Mouse (Mus musculus) cerebellum, postnatal 36 days (tissue): Measurements from ENCODE around the gene Snai1.

Experiments
- DNase-seq, 2 experiments: peaks; one replicate each; pipeline ENCODE4 v3.0.0; 2021 to 2022; ENCODE audit warnings: mixed read lengths in 2 of 2

Snai1 gene

DNA sequence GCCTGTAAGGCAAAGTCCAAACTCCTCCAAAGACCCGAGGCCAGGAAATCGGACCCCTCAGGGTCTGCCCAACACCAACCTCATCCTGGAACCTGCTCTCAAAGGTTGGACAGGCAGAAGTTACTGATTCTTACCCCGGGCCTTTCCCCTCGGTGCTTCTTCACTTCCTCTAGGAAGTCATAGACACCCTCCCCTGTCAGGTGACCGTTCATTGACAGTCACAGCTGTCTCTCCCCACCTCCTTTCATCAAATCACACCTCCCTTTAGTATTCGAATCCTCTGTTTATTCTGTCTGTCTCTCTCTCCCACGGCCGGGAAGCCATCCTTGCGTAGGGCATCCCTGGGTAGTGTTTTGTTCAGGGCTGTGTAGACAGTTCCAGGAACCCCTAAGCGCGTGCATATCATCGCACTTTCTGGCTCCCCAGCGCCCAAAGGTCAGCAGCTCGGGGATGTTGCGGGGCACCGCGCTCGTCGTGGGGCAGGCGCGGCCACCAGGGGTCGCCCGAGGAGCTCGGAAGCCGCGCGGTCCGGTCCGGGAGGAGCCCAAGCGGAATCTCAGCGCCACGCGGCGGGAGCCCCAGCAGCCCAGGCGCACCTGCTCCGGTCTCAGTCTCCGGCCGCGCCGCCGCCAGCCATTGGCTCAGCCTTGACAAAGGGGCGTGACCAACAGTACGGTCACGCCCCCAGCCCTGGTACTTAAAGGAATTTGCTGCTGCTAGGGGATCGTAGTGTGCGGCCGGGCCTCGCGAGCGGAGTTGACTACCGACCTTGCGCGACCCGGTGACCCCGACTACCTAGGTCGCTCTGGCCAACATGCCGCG is at the start of gene Snai1:
Snai1 (plus strand) TSS at position 720 of the 822 bp plus-strand sequence.
- DNase-seq, result peak; percentile 81 to 90

- peak; percentile 44 to 52 for DNase-seq
Observed at GRCm38 (mm10) chr2:167490813-167491525, 47.0 kb upstream of the Snai1 start.

DNA sequence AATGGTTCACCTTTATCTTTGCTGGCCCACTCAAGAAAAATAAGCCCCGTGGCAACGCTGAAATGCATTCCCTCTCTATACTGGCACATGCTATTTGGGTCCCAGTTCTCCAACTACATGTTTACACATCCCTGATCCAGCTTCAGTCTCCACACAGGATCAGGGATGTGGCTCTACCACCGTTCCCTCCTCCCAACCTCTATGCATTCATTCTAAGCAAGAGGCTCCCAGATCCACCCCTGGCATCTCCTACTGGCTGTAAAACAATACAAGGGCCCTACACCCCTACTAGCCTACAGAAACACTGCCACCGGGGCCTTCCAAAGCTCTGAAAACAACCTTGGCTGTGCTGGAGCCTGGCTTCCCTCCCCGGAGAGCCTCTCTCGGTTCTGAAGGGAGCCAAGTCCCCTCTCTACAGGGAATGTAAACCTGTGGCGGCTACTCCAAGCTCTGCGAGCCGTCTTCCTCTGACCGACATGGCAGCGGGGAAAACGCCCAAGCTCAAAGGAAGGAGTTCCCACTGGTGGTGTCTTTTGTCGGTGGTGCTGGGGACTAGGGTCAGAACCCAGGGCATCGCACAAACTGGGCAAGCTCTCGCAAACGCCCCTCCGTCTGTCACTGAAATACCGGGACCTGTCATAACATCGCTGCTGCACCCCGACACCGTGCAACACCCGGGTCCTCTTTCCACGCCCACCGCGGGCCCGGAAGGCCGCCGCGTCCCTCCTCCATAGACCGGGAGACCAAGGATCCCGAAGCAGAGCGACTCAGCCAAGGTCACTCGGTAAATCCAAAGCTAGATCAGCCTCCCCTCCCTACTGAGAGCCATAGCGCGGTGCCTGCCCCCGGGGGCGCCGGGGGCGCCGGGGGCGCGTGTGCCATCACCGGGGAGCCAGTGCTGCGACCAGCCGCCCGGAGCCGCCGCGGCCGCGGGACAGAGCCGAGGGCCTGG is 46.0 kb upstream of the Snai1 start, which contains the start of gene Rnf114:
Rnf114 (plus strand) TSS at position 889 of the 952 bp plus-strand sequence.
- DNase-seq, result peak in 1 of 2 experiments; percentile 46

- DNase-seq, result peak; percentile 92 to 94
Observed at GRCm38 (mm10) chr2:167492713-167493636, 45.0 kb upstream of the Snai1 start, which contains the start of gene Spata2. Gene Spata2 (minus strand): TSS chr2:167492887.

GRCm38 (mm10) chr2:167496437-167496836 is 41.6 kb upstream of the Snai1 start:
- no peak for DNase-seq

- no peak for DNase-seq
Observed at GRCm38 (mm10) chr2:167497272-167497671, 40.7 kb upstream of the Snai1 start.

- no peak for DNase-seq
Observed at GRCm38 (mm10) chr2:167502554-167503252, 35.3 kb upstream of the Snai1 start.

GRCm38 (mm10) chr2:167503253-167503895 is 34.6 kb upstream of the Snai1 start:
- peak; percentile 88 to 92 for DNase-seq

- DNase-seq, result peak; percentile 50 to 54
Observed at GRCm38 (mm10) chr2:167503896-167504349, 34.1 kb upstream of the Snai1 start.

DNA sequence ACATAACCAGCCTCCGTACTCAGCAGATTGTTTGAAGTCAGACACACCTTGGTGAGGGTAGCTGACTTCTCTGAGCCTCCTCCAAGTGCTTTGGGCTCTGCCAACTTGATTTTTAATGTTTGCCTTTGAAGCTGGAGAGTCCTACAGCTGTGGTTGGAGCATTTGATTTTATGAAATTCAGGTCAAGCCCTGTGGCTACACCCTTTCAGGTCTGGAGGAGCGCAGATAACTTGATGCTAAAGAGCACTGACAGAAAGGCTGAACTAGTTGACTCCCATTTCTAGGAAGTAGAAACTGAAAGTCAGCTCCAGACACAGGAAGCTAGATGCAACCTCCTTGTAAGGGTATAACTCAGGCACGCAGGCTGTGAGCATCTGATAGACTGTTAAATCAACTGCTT is 32.9 kb upstream of the Snai1 start:
- no peak for DNase-seq

GRCm38 (mm10) chr2:167506546-167507260 is 31.3 kb upstream of the Snai1 start:
- no peak for DNase-seq

DNA sequence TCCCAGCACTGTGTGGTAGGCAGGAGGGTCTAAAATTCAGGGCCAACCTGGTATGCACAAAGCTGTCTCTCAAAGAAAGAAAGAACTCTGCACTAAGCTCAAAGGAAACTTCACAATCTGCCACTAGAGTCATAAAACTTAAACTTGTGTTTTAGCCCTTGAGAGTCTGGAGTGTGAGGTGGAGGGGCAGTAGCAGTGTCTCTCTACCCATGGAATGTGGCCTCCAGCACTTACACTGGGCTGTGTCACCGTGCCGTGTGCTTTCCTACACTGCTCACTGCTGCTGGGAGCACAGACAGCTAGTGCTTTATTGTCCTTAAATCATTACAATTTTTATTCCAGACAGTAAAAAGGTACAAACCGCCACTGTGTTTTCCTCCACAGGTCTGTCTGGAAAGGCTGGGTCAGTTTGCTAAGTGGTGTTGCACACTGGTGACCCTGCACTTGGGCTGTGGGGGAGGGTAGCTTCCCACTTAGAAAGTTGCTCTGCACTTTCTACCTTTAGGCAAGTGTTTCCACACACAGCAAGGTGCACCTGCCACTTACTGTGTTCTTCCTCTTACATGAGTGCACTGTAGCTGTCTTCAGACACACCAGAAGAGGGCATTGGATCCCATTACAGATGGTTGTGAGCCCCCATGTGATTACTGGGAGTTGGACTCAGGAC is 30.1 kb upstream of the Snai1 start:
- no peak for DNase-seq

DNA sequence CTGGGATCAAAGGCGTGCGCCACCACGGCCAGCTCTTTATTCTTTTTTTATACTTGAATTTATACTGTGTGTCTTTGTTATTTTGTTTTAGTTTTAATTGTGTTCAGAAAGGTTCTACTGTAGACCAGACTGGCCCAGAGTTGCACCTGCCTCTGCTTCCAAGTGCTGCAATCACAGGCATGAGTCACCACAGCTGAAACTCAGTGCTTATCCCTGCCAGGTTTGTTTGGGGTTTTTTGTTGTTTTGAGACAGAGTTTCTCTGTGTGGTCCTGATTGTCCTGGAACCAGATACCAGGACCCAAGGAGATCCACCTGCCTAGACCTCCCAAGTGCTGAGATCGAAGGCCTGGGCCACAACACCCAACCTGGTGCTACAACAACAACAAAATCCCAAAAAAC is 29.4 kb upstream of the Snai1 start:
- DNase-seq, result no peak

GRCm38 (mm10) chr2:167510485-167510884 is 27.5 kb upstream of the Snai1 start:
- DNase-seq, result no peak

GRCm38 (mm10) chr2:167512365-167512764 is 25.6 kb upstream of the Snai1 start:
- DNase-seq, result no peak

- DNase-seq, result no peak
Observed at GRCm38 (mm10) chr2:167512970-167513369, 25.0 kb upstream of the Snai1 start.

DNA sequence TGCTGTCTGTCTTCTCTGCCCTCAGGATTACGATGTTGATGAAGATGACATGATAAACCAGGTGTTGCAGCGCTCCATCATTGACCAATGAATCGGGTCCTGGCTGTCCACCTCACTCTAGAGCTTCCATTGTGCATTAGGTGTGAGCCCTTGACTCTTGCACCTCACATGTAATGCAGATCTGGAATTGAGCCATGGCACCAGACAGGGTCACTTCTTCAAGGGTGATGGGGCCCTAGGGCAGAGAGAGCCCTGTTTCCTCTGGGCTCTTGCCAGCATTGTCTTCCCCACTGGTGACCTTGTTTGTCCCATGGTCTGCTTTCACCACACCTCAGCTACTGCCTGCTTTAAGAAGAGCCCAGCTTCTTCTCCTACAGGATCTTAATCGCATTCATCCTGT is 23.4 kb upstream of the Snai1 start:
- no peak for DNase-seq

DNA sequence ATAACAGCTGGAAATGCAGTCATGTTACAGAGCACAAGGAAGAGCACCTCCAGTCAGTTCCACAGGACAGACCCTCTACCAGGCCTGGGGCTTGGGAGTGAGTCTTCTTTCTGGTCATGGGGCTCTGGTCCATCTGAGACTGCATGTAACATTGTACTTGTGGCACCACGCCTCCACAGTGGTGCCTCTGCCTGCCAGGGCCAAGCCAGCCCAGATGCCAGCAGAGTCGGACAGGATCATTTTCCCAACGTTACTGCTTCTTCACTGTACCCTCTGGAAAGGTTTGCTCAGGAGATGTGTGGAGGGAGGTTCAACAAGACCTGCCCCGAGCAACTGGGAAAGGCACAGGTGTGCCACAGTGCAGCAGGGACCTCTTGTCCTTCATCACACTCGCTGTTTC is 22.3 kb upstream of the Snai1 start:
- no peak for DNase-seq
